ENCODE assay signal across 21 mouse cellular contexts in genomic region chr6:88003439-88003838, GRCm38 (mm10). TPM values are rescaled to one million over a fixed set of nuclear protein-coding genes. Genes with fewer than 3 reads are reported as not detected.
DNase-seq lines count a peak whose midpoint lies in the region; ATAC-seq and TF ChIP-seq lines count a peak whose summit lies in the region.
"Had no signal": no experiment of that assay in that cellular context is flagged by ENCODE, and none has a peak within 500 bp of the region (broad histone marks: within the 10 kb centered on the region; RNA-seq: fewer than 3 reads in every experiment).

No protein-coding gene starts in this region.

- H3K4me1 ChIP-seq in liver, embryonic 12.5 days, result 0 out of 2 replicates have a peak, but pooled peaks cover 3% of the 10 kb centered on the region
- no peaks in the 10 kb centered on the region for H3K4me1 ChIP-seq in stomach, postnatal 0 days (replicated peaks; ENCODE audit: control insufficient read depth, insufficient read depth)
- H3K4me1 ChIP-seq in midbrain, embryonic 14.5 days (ENCODE audit: control insufficient read depth, insufficient read depth, low read length), result no peaks in the 10 kb centered on the region
- H3K4me1 ChIP-seq: embryonic facial prominence, embryonic 10.5 days; embryonic facial prominence, embryonic 12.5 days; forebrain, embryonic 10.5 days; forebrain, embryonic 12.5 days had no signal

- WGBS in liver, embryonic 12.5 days (ENCODE audit: insufficient replicate concordance), result 49% methylated on average over 4 of the region's 4 CpGs
- 66% methylated on average over 4 of the region's 4 CpGs for WGBS in stomach, postnatal 0 days
- WGBS in midbrain, embryonic 14.5 days, result 94% methylated on average over 4 of the region's 4 CpGs

- no peaks in the 10 kb centered on the region for H3K9me3 ChIP-seq in liver, embryonic 12.5 days (replicated peaks)
- H3K9me3 ChIP-seq in stomach, postnatal 0 days (ENCODE audit: control insufficient read depth, low read length), result no peaks in the 10 kb centered on the region
- no peaks in the 10 kb centered on the region for H3K9me3 ChIP-seq in midbrain, embryonic 14.5 days (ENCODE audit: control insufficient read depth, low read length)
- H3K9me3 ChIP-seq: embryonic facial prominence, embryonic 10.5 days; embryonic facial prominence, embryonic 12.5 days; forebrain, embryonic 10.5 days; forebrain, embryonic 12.5 days had no signal

- H3K4me3 ChIP-seq in liver, embryonic 12.5 days, result no peak overlapping the region
- no peak overlapping the region for H3K4me3 ChIP-seq in stomach, postnatal 0 days (ENCODE audit: low read depth, low read length)
- H3K4me3 ChIP-seq in midbrain, embryonic 14.5 days (replicated peaks; ENCODE audit: low read depth, low read length), result no peak overlapping the region
- H3K4me3 ChIP-seq: embryonic facial prominence, embryonic 10.5 days; embryonic facial prominence, embryonic 12.5 days; forebrain, embryonic 10.5 days; forebrain, embryonic 12.5 days had no signal

- peaks cover 94% of the 10 kb centered on the region for H3K36me3 ChIP-seq in liver, embryonic 12.5 days
- peaks cover 35% of the 10 kb centered on the region for H3K36me3 ChIP-seq in stomach, postnatal 0 days (ENCODE audit: control insufficient read depth, insufficient read depth, low read length)
- H3K36me3 ChIP-seq in midbrain, embryonic 14.5 days (ENCODE audit: control insufficient read depth, insufficient read depth, low read length), result peaks cover 78% of the 10 kb centered on the region

- TF ChIP-seq EP300 in stomach, postnatal 0 days (optimal IDR thresholded peaks at IDR 0.05), result no peak

- no peak overlapping the region for H3K4me2 ChIP-seq in liver, embryonic 12.5 days
- H3K4me2 ChIP-seq in stomach, postnatal 0 days (replicated peaks; ENCODE audit: low read depth), result no peak overlapping the region
- no peak overlapping the region for H3K4me2 ChIP-seq in midbrain, embryonic 14.5 days (ENCODE audit: low read length)
- H3K4me2 ChIP-seq: embryonic facial prominence, embryonic 12.5 days; forebrain, embryonic 12.5 days had no signal

- no peak for TF ChIP-seq CTCF in stomach, postnatal 0 days (IDR thresholded peaks at IDR 0.05; ENCODE audit: low read depth)

- H3K9ac ChIP-seq in liver, embryonic 12.5 days, result no peak overlapping the region
- no peak overlapping the region for H3K9ac ChIP-seq in stomach, postnatal 0 days (ENCODE audit: low read length)
- H3K9ac ChIP-seq in midbrain, embryonic 14.5 days (replicated peaks; ENCODE audit: low read length), result no peak overlapping the region
- H3K9ac ChIP-seq: embryonic facial prominence, embryonic 12.5 days; forebrain, embryonic 12.5 days had no signal

- no peaks in the 10 kb centered on the region for H3K27me3 ChIP-seq in liver, embryonic 12.5 days (replicated peaks)
- H3K27me3 ChIP-seq in stomach, postnatal 0 days (ENCODE audit: control insufficient read depth, insufficient read depth, low read length), result no peaks in the 10 kb centered on the region
- no peaks in the 10 kb centered on the region for H3K27me3 ChIP-seq in midbrain, embryonic 14.5 days (ENCODE audit: control insufficient read depth, insufficient read depth, low read length)
- H3K27me3 ChIP-seq: embryonic facial prominence, embryonic 12.5 days; forebrain, embryonic 12.5 days had no signal

- ATAC-seq in liver, embryonic 12.5 days, result peak; percentile 38; the same call in 1 of the 2 replicates
- ATAC-seq in stomach, postnatal 0 days (ENCODE audit: low FRiP score, low TSS enrichment), result peak; percentile 61
- no peak for ATAC-seq in midbrain, embryonic 14.5 days (ENCODE audit: low FRiP score, low TSS enrichment)
- ATAC-seq: forebrain, embryonic 14.5 days; forebrain, embryonic 16.5 days had no signal

- no peak overlapping the region for H3K27ac ChIP-seq in liver, embryonic 12.5 days
- H3K27ac ChIP-seq in stomach, postnatal 0 days (replicated peaks), result no peak overlapping the region
- no peak overlapping the region for H3K27ac ChIP-seq in midbrain, embryonic 14.5 days (replicated peaks; ENCODE audit: low read depth, low read length)
- H3K27ac ChIP-seq: embryonic facial prominence, embryonic 10.5 days; embryonic facial prominence, embryonic 12.5 days; forebrain, embryonic 10.5 days; forebrain, embryonic 12.5 days had no signal

- no peak for DNase-seq in liver
- DNase-seq in c-Kit-positive CD71-positive TER-119-positive erythroid progenitor cells, embryonic 14.5 days (ENCODE audit: low spot score), result peak; percentile 27
- peak; percentile 65 for DNase-seq in fat pad, adult 2 months (ENCODE audit: extremely low read depth, low read depth, low spot score)
- no peak for DNase-seq in stomach, postnatal 0 days (ENCODE audit: low spot score)
- no peak for DNase-seq in midbrain, embryonic 14.5 days
- DNase-seq in thymus, postnatal 25 days, result no peak
- DNase-seq: adrenal gland, adult 2 months; adrenal gland, postnatal 10 days; adrenal gland, postnatal 25 days; cerebellum, adult 11-12 months; cerebellum, adult 2 months; cerebellum, adult 9-10 months; cerebellum, postnatal 10 days; cerebellum, postnatal 25 days had no signal

RNA-seq across cellular contexts. Expression of gene H1fx, which starts 22.0 kb away (rescaled TPM):
- 14.1 and 15.3 TPM in 2 replicates for polyA plus RNA-seq in liver, embryonic 12.5 days (2016; fragmentation: Nextera tagmentation; extraction: Ambion mirVana)
- polyA plus RNA-seq in stomach, postnatal 0 days (2015; fragmentation: Nextera tagmentation; extraction: Ambion mirVana), result 17.3 and 20.0 TPM in 2 replicates
- polyA plus RNA-seq in midbrain, embryonic 14.5 days (2014; fragmentation: Nextera tagmentation; extraction: Ambion mirVana), result 27.6 and 30.7 TPM in 2 replicates

RNA-seq across cellular contexts. Expression of gene Rab7, which starts 41.6 kb away (rescaled TPM):
- 134 and 135 TPM in 2 replicates for polyA plus RNA-seq in liver, embryonic 12.5 days (2016; fragmentation: Nextera tagmentation; extraction: Ambion mirVana)
- polyA plus RNA-seq in stomach, postnatal 0 days (2015; fragmentation: Nextera tagmentation; extraction: Ambion mirVana), result 179 and 198 TPM in 2 replicates
- polyA plus RNA-seq in midbrain, embryonic 14.5 days (2014; fragmentation: Nextera tagmentation; extraction: Ambion mirVana), result 328 and 378 TPM in 2 replicates

Comparison
In these comparisons a context has a peak if more than half of its experiments do, and no peak if none do; other contexts are left out.
1. DNase-seq: peak in c-Kit-positive CD71-positive TER-119-positive erythroid progenitor cells, embryonic 14.5 days (single experiment) and fat pad, adult 2 months (single experiment); none in liver (single experiment), stomach, postnatal 0 days (single experiment), midbrain, embryonic 14.5 days (single experiment) and thymus, postnatal 25 days (single experiment).